Mouse (Mus musculus): ENCODE data around the gene Hacd2.

- TF ChIP-seq POLR2A (IDR thresholded peaks at IDR 0.05; ENCODE audit: borderline replicate concordance, low read depth, low read length) (no peak), CTCF (IDR thresholded peaks at IDR 0.05; ENCODE audit: low read depth, low read length) (no peak)
Observed at GRCm38 (mm10) chr16:35154641-35155390, 132.6 kb downstream of the Hacd2 start, which contains the start of gene Adcy5.
